Mouse (Mus musculus): ENCODE data around the gene Lrrfip1. TPM values are rescaled to one million over a fixed set of nuclear protein-coding genes. Genes with fewer than 3 reads are reported as not detected.

Lrrfip1 gene
- polyA plus RNA-seq, 1 experiment from 2014 or later: 19.6 TPM

- 0 out of 2 replicates have a peak, but pooled peaks cover 3% of the 10 kb centered on the region for H3K9me3 ChIP-seq
- H3K4me3 ChIP-seq (replicated peaks): no peak overlapping the region
- peaks cover 14% of the 10 kb centered on the region for H3K36me3 ChIP-seq (replicated peaks)
- 88% methylated on average over 4 of the region's 4 CpGs for WGBS
- no peak overlapping the region for H3K4me2 ChIP-seq
- no peaks in the 10 kb centered on the region for H3K4me1 ChIP-seq
- no peak overlapping the region for H3K27ac ChIP-seq
- ATAC-seq (ENCODE audit: low FRiP score): no peak
- H3K27me3 ChIP-seq: no peaks in the 10 kb centered on the region
- no peak overlapping the region for H3K9ac ChIP-seq
Measured at GRCm38 (mm10) chr1:91128849-91129248, 130.3 kb downstream of the Lrrfip1 start.

GRCm38 (mm10) chr1:91137036-91137435, 138.5 kb downstream of the Lrrfip1 start:
- Histone ChIP-seq H3K9me3 (no peaks in the 10 kb centered on the region), H3K27me3 (no peaks in the 10 kb centered on the region)
- no peak for ATAC-seq (ENCODE audit: low FRiP score)

GRCm38 (mm10) chr1:91144813-91145212, 146.3 kb downstream of the Lrrfip1 start, which contains the start of gene Rbm44:
Gene Rbm44, plus strand, starts transcription at chr1:91145089.
- H3K27me3 ChIP-seq: no peaks in the 10 kb centered on the region
- no peak within 1 kb of the TSS for H3K4me2 ChIP-seq
- H3K36me3 ChIP-seq (replicated peaks): no peaks in the 10 kb centered on the region
- 77% methylated on average over 20 of the region's 20 CpGs for WGBS
- ATAC-seq (ENCODE audit: low FRiP score): no peak
- no peak within 1 kb of the TSS for H3K9ac ChIP-seq
- H3K4me3 ChIP-seq (replicated peaks): no peak within 1 kb of the TSS
- no peak within 1 kb of the TSS for H3K27ac ChIP-seq
- H3K9me3 ChIP-seq: no peaks in the 10 kb centered on the region
- H3K4me1 ChIP-seq: no peaks in the 10 kb centered on the region

More at GRCm38 (mm10) chr1:91137036-91137435, 138.5 kb downstream of the Lrrfip1 start:
- Histone ChIP-seq H3K4me2 (no peak overlapping the region), H3K4me3 (replicated peaks) (no peak overlapping the region), H3K36me3 (replicated peaks) (no peaks in the 10 kb centered on the region), H3K9ac (no peak overlapping the region), H3K4me1 (no peaks in the 10 kb centered on the region), H3K27ac (no peak overlapping the region)
- 87% methylated on average over 2 of the region's 2 CpGs for WGBS

GRCm38 (mm10) chr1:91151509-91151908, 153.0 kb downstream of the Lrrfip1 start:
- Histone ChIP-seq H3K36me3 (replicated peaks) (no peaks in the 10 kb centered on the region), H3K4me1 (no peaks in the 10 kb centered on the region), H3K27me3 (no peaks in the 10 kb centered on the region), H3K27ac (no peak overlapping the region), H3K4me3 (replicated peaks) (no peak overlapping the region), H3K9me3 (no peaks in the 10 kb centered on the region), H3K4me2 (no peak overlapping the region), H3K9ac (no peak overlapping the region)
- no peak for ATAC-seq (ENCODE audit: low FRiP score)
- 65% methylated on average over 2 of the region's 2 CpGs for WGBS

GRCm38 (mm10) chr1:91166798-91167197, 168.3 kb downstream of the Lrrfip1 start:
- ATAC-seq (ENCODE audit: low FRiP score): no peak
- Histone ChIP-seq H3K36me3 (replicated peaks) (no peaks in the 10 kb centered on the region), H3K4me2 (no peak overlapping the region), H3K4me3 (replicated peaks) (no peak overlapping the region), H3K9ac (no peak overlapping the region), H3K4me1 (no peaks in the 10 kb centered on the region), H3K27me3 (no peaks in the 10 kb centered on the region), H3K27ac (no peak overlapping the region), H3K9me3 (no peaks in the 10 kb centered on the region)
- 80% methylated on average over 6 of the region's 6 CpGs for WGBS

- no peak for ATAC-seq (ENCODE audit: low FRiP score)
- Histone ChIP-seq H3K4me1 (no peaks in the 10 kb centered on the region), H3K27me3 (no peaks in the 10 kb centered on the region), H3K27ac (no peak overlapping the region), H3K4me3 (replicated peaks) (no peak overlapping the region), H3K9me3 (no peaks in the 10 kb centered on the region), H3K36me3 (replicated peaks) (no peaks in the 10 kb centered on the region), H3K4me2 (no peak overlapping the region), H3K9ac (no peak overlapping the region)
- WGBS: 82% methylated on average over 4 of the region's 4 CpGs
Measured at GRCm38 (mm10) chr1:91169157-91169556, 170.6 kb downstream of the Lrrfip1 start.

- H3K4me3 ChIP-seq (replicated peaks): no peak overlapping the region
- no peak for ATAC-seq (ENCODE audit: low FRiP score)
- peaks cover 18% of the 10 kb centered on the region for H3K27me3 ChIP-seq
- H3K9me3 ChIP-seq: no peaks in the 10 kb centered on the region
- WGBS: 95% methylated on average over 5 of the region's 5 CpGs
- H3K9ac ChIP-seq: no peak overlapping the region
- H3K36me3 ChIP-seq (replicated peaks): no peaks in the 10 kb centered on the region
- H3K27ac ChIP-seq: no peak overlapping the region
- peaks cover 5% of the 10 kb centered on the region for H3K4me1 ChIP-seq
- H3K4me2 ChIP-seq: no peak overlapping the region
Measured at GRCm38 (mm10) chr1:91174796-91175195, 176.3 kb downstream of the Lrrfip1 start.

GRCm38 (mm10) chr1:91176026-91176425, 177.5 kb downstream of the Lrrfip1 start:
- no peak overlapping the region for H3K9ac ChIP-seq
- peaks cover 9% of the 10 kb centered on the region for H3K4me1 ChIP-seq
- H3K36me3 ChIP-seq (replicated peaks): no peaks in the 10 kb centered on the region
- no peak for ATAC-seq (ENCODE audit: low FRiP score)
- H3K9me3 ChIP-seq: no peaks in the 10 kb centered on the region
- H3K27me3 ChIP-seq: peaks cover 30% of the 10 kb centered on the region
- WGBS: 69% methylated on average over 3 of the region's 3 CpGs
- H3K4me3 ChIP-seq (replicated peaks): no peak overlapping the region
- H3K27ac ChIP-seq: no peak overlapping the region
- H3K4me2 ChIP-seq: no peak overlapping the region

- WGBS: 81% methylated on average over 4 of the region's 4 CpGs
- peaks cover 9% of the 10 kb centered on the region for H3K4me1 ChIP-seq
- no peak for ATAC-seq (ENCODE audit: low FRiP score)
- no peak overlapping the region for H3K27ac ChIP-seq
- no peaks in the 10 kb centered on the region for H3K9me3 ChIP-seq
- no peak overlapping the region for H3K9ac ChIP-seq
- H3K4me3 ChIP-seq (replicated peaks): no peak overlapping the region
- H3K36me3 ChIP-seq (replicated peaks): no peaks in the 10 kb centered on the region
- no peak overlapping the region for H3K4me2 ChIP-seq
- peaks cover 39% of the 10 kb centered on the region for H3K27me3 ChIP-seq
Measured at GRCm38 (mm10) chr1:91176871-91177270, 178.3 kb downstream of the Lrrfip1 start.

Other genes starting within 250 kb of the Lrrfip1 start
- 10.4 and 13.5 TPM in 2 replicates for gene Col6a3, start 154.8 kb upstream of the Lrrfip1 start, polyA plus RNA-seq (2016; fragmentation: Nextera tagmentation; extraction: Ambion mirVana)
- gene Mlph, start 83.7 kb upstream of the Lrrfip1 start, polyA plus RNA-seq (2016; fragmentation: Nextera tagmentation; extraction: Ambion mirVana): 0.14 and 0.21 TPM in 2 replicates
- not detected in 2 replicates for gene Prlh, start 45.6 kb upstream of the Lrrfip1 start, polyA plus RNA-seq (2016; fragmentation: Nextera tagmentation; extraction: Ambion mirVana)
- 0.21 TPM in 1 of 2 replicates, not detected in the other for gene Rab17, start 29.1 kb upstream of the Lrrfip1 start, polyA plus RNA-seq (2016; fragmentation: Nextera tagmentation; extraction: Ambion mirVana)
- 0.28 and 0.31 TPM in 2 replicates for gene Rbm44, start 146.4 kb downstream of the Lrrfip1 start, polyA plus RNA-seq (2016; fragmentation: Nextera tagmentation; extraction: Ambion mirVana)
- gene Ramp1, start 181.1 kb downstream of the Lrrfip1 start, polyA plus RNA-seq (2016; fragmentation: Nextera tagmentation; extraction: Ambion mirVana): 0.10 and 0.26 TPM in 2 replicates